Mouse (Mus musculus): ENCODE data around the gene Dpp6. TPM values are rescaled to one million over a fixed set of nuclear protein-coding genes. Genes with fewer than 3 reads are reported as not detected.

Gene Dpp6
- polyA plus RNA-seq, 1 experiment from 2014 or later = 0.86 TPM

- Histone ChIP-seq H3K9ac (ENCODE audit: low read depth, low read length) (no peak overlapping the region), H3K4me2 (no peak overlapping the region), H3K4me1 (ENCODE audit: control insufficient read depth, insufficient read depth, low read length) (no peaks in the 10 kb centered on the region), H3K27me3 (ENCODE audit: control insufficient read depth, insufficient read depth, low read length) (no peaks in the 10 kb centered on the region), H3K9me3 (replicated peaks; ENCODE audit: control insufficient read depth, low read length) (no peaks in the 10 kb centered on the region; the same call in 1 of the 2 replicates), H3K4me3 (ENCODE audit: low read depth, low read length) (no peak overlapping the region), H3K36me3 (ENCODE audit: control insufficient read depth, insufficient read depth, low read length) (no peaks in the 10 kb centered on the region), H3K27ac (ENCODE audit: low read depth, low read length) (no peak overlapping the region)
- WGBS (ENCODE audit: insufficient replicate concordance) = 85% methylated on average over 3 of the region's 3 CpGs
- no peak for ATAC-seq (replicated peaks; ENCODE audit: insufficient number of reproducible peaks, low FRiP score, low TSS enrichment)
These were observed 433.9 kb downstream of the Dpp6 start for GRCm38 (mm10) chr5:27250906-27251305.

- no peaks in the 10 kb centered on the region; the same call in 1 of the 2 replicates for H3K9me3 ChIP-seq (replicated peaks; ENCODE audit: control insufficient read depth, low read length)
These were observed 434.4 kb downstream of the Dpp6 start for GRCm38 (mm10) chr5:27251361-27251760.

GRCm38 (mm10) chr5:27255247-27255646 lies 438.2 kb downstream of the Dpp6 start:
- no peaks in the 10 kb centered on the region for H3K27me3 ChIP-seq (ENCODE audit: control insufficient read depth, insufficient read depth, low read length)
- no peak overlapping the region for H3K9ac ChIP-seq (ENCODE audit: low read depth, low read length)
- no peak overlapping the region for H3K27ac ChIP-seq (ENCODE audit: low read depth, low read length)
- no peak overlapping the region for H3K4me3 ChIP-seq (ENCODE audit: low read depth, low read length)
- no peak for ATAC-seq (replicated peaks; ENCODE audit: insufficient number of reproducible peaks, low FRiP score, low TSS enrichment)
- H3K4me2 ChIP-seq = no peak overlapping the region
- no peaks in the 10 kb centered on the region; the same call in 1 of the 2 replicates for H3K9me3 ChIP-seq (replicated peaks; ENCODE audit: control insufficient read depth, low read length)
- no peaks in the 10 kb centered on the region for H3K36me3 ChIP-seq (ENCODE audit: control insufficient read depth, insufficient read depth, low read length)
- WGBS (ENCODE audit: insufficient replicate concordance) = 83% methylated on average over 2 of the region's 2 CpGs
- no peaks in the 10 kb centered on the region for H3K4me1 ChIP-seq (ENCODE audit: control insufficient read depth, insufficient read depth, low read length)

More at GRCm38 (mm10) chr5:27251361-27251760, 434.4 kb downstream of the Dpp6 start:
- no peak for ATAC-seq (replicated peaks; ENCODE audit: insufficient number of reproducible peaks, low FRiP score, low TSS enrichment)
- no peak overlapping the region for H3K4me3 ChIP-seq (ENCODE audit: low read depth, low read length)
- H3K27me3 ChIP-seq (ENCODE audit: control insufficient read depth, insufficient read depth, low read length) = no peaks in the 10 kb centered on the region
- no peak overlapping the region for H3K27ac ChIP-seq (ENCODE audit: low read depth, low read length)
- H3K36me3 ChIP-seq (ENCODE audit: control insufficient read depth, insufficient read depth, low read length) = no peaks in the 10 kb centered on the region
- no peak overlapping the region for H3K9ac ChIP-seq (ENCODE audit: low read depth, low read length)
- H3K4me2 ChIP-seq = no peak overlapping the region
- no peaks in the 10 kb centered on the region for H3K4me1 ChIP-seq (ENCODE audit: control insufficient read depth, insufficient read depth, low read length)

DNA sequence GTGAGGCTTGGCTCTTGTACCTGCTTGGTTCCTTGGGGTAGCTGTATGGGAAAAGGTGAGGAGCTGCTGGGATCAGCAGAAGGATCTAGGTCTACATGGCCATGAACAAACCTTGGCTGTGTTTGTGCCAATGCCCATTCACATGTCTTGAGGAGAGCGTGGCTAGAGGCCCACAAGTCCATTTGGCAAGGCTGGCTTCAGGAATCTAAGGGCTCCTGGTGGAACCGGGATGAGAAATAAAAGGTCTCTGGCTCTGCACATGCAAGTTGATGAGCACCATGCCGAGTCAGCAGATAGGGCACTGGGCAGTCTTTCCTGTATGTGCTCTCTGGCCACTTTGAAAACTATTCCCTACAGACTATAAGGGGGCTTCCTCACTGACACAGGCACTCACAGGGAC lies 441.6 kb downstream of the Dpp6 start:
- H3K9me3 ChIP-seq (replicated peaks; ENCODE audit: control insufficient read depth, low read length) = no peaks in the 10 kb centered on the region; the same call in 1 of the 2 replicates
- H3K27ac ChIP-seq (ENCODE audit: low read depth, low read length) = no peak overlapping the region
- no peak for ATAC-seq (replicated peaks; ENCODE audit: insufficient number of reproducible peaks, low FRiP score, low TSS enrichment)
- no peak overlapping the region for H3K4me3 ChIP-seq (ENCODE audit: low read depth, low read length)
- no peak overlapping the region for H3K4me2 ChIP-seq
- H3K36me3 ChIP-seq (ENCODE audit: control insufficient read depth, insufficient read depth, low read length) = no peaks in the 10 kb centered on the region
- no peaks in the 10 kb centered on the region for H3K4me1 ChIP-seq (ENCODE audit: control insufficient read depth, insufficient read depth, low read length)
- 73% methylated on average over 3 of the region's 3 CpGs for WGBS (ENCODE audit: insufficient replicate concordance)
- H3K9ac ChIP-seq (ENCODE audit: low read depth, low read length) = no peak overlapping the region
- H3K27me3 ChIP-seq (ENCODE audit: control insufficient read depth, insufficient read depth, low read length) = no peaks in the 10 kb centered on the region

- peak overlapping the region; percentile 59 for H3K4me2 ChIP-seq
- no peak overlapping the region for H3K27ac ChIP-seq (ENCODE audit: low read depth, low read length)
- H3K9ac ChIP-seq (ENCODE audit: low read depth, low read length) = peak overlapping the region; percentile 16; the same call in 1 of the 2 replicates
- no peaks in the 10 kb centered on the region for H3K36me3 ChIP-seq (ENCODE audit: control insufficient read depth, insufficient read depth, low read length)
- ATAC-seq (replicated peaks; ENCODE audit: insufficient number of reproducible peaks, low FRiP score, low TSS enrichment) = peak; percentile 57; the same call in 1 of the 2 replicates
- no peaks in the 10 kb centered on the region for H3K9me3 ChIP-seq (replicated peaks; ENCODE audit: control insufficient read depth, low read length)
- H3K4me1 ChIP-seq (ENCODE audit: control insufficient read depth, insufficient read depth, low read length) = no peaks in the 10 kb centered on the region
- H3K27me3 ChIP-seq (ENCODE audit: control insufficient read depth, insufficient read depth, low read length) = no peaks in the 10 kb centered on the region
- WGBS (ENCODE audit: insufficient replicate concordance) = 8% methylated on average over 27 of the region's 27 CpGs
- peak overlapping the region; percentile 27 for H3K4me3 ChIP-seq (ENCODE audit: low read depth, low read length)
These were observed 445.0 kb downstream of the Dpp6 start for GRCm38 (mm10) chr5:27261746-27262727.

DNA sequence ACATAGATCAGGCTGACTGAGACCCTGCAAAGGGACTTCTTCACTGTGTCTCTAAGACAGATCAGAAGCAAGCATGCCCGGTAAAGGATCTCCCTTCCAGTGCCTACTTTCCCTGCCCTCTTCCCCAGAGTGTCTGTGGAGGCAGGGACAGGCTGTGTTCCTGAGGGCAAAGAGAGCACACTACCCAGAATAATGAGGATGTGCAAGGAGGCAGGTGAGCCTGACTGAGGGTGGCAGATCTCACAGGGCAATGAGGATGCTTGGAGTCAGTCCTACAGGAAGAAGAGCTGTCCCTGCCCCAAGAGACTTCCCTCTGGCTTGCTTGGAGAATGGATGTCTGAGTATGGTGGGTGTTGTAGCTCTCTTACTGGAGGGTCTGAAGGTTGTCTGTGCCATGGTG lies 445.7 kb downstream of the Dpp6 start:
- Histone ChIP-seq H3K4me2 (no peak overlapping the region), H3K4me1 (ENCODE audit: control insufficient read depth, insufficient read depth, low read length) (no peaks in the 10 kb centered on the region), H3K9me3 (replicated peaks; ENCODE audit: control insufficient read depth, low read length) (no peaks in the 10 kb centered on the region), H3K36me3 (ENCODE audit: control insufficient read depth, insufficient read depth, low read length) (no peaks in the 10 kb centered on the region), H3K27me3 (ENCODE audit: control insufficient read depth, insufficient read depth, low read length) (no peaks in the 10 kb centered on the region), H3K27ac (ENCODE audit: low read depth, low read length) (no peak overlapping the region), H3K9ac (ENCODE audit: low read depth, low read length) (no peak overlapping the region), H3K4me3 (ENCODE audit: low read depth, low read length) (no peak overlapping the region)
- no peak for ATAC-seq (replicated peaks; ENCODE audit: insufficient number of reproducible peaks, low FRiP score, low TSS enrichment)
- WGBS (ENCODE audit: insufficient replicate concordance) = 80% methylated on average over 1 of the region's 1 CpGs

DNA sequence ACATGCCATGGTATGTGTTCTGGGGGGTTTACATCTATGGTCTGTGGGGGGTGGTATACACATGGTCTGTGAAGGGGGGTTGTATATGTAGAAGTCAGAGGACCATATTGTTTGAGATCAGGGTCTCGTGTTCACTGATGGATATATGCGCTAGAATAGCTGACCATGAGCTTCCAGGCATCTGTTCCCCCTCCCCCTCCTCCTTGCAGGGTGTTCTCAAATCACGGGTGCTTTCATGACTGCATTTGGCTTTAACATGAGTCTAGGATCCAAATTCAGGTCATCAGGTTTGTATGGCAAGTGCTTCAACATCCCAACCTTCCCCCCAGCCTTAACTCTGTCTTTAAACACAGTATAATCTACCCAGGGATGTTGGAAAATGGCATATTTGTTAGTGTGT lies 448.3 kb downstream of the Dpp6 start:
- H3K4me2 ChIP-seq = no peak overlapping the region
- no peaks in the 10 kb centered on the region for H3K9me3 ChIP-seq (replicated peaks; ENCODE audit: control insufficient read depth, low read length)
- no peak for ATAC-seq (replicated peaks; ENCODE audit: insufficient number of reproducible peaks, low FRiP score, low TSS enrichment)
- no peak overlapping the region for H3K4me3 ChIP-seq (ENCODE audit: low read depth, low read length)
- H3K9ac ChIP-seq (ENCODE audit: low read depth, low read length) = no peak overlapping the region
- H3K4me1 ChIP-seq (ENCODE audit: control insufficient read depth, insufficient read depth, low read length) = no peaks in the 10 kb centered on the region
- WGBS (ENCODE audit: insufficient replicate concordance) = 77% methylated on average over 3 of the region's 3 CpGs
- no peaks in the 10 kb centered on the region for H3K27me3 ChIP-seq (ENCODE audit: control insufficient read depth, insufficient read depth, low read length)
- H3K27ac ChIP-seq (ENCODE audit: low read depth, low read length) = no peak overlapping the region
- H3K36me3 ChIP-seq (ENCODE audit: control insufficient read depth, insufficient read depth, low read length) = no peaks in the 10 kb centered on the region

GRCm38 (mm10) chr5:27271336-27271735 lies 454.3 kb downstream of the Dpp6 start:
- H3K4me3 ChIP-seq (ENCODE audit: low read depth, low read length) = no peak overlapping the region
- no peaks in the 10 kb centered on the region for H3K9me3 ChIP-seq (replicated peaks; ENCODE audit: control insufficient read depth, low read length)
- no peak overlapping the region for H3K27ac ChIP-seq (ENCODE audit: low read depth, low read length)
- WGBS (ENCODE audit: insufficient replicate concordance) = 55% methylated on average over 4 of the region's 4 CpGs
- H3K27me3 ChIP-seq (ENCODE audit: control insufficient read depth, insufficient read depth, low read length) = no peaks in the 10 kb centered on the region
- no peak overlapping the region for H3K9ac ChIP-seq (ENCODE audit: low read depth, low read length)
- no peaks in the 10 kb centered on the region for H3K36me3 ChIP-seq (ENCODE audit: control insufficient read depth, insufficient read depth, low read length)
- no peaks in the 10 kb centered on the region for H3K4me1 ChIP-seq (ENCODE audit: control insufficient read depth, insufficient read depth, low read length)
- ATAC-seq (replicated peaks; ENCODE audit: insufficient number of reproducible peaks, low FRiP score, low TSS enrichment) = no peak
- H3K4me2 ChIP-seq = no peak overlapping the region

All from heart, embryonic 11.5 days (tissue).